Mouse (Mus musculus) liver, embryonic 11.5 days (tissue): ENCODE measurements around the gene Sntg2. TPM values are rescaled to one million over a fixed set of nuclear protein-coding genes. Genes with fewer than 3 reads are reported as not detected.

Experiments
- ATAC-seq: fragments of 200-750 bp; cut with Nextera tagmentation; replicated peaks from 2 replicates; pipeline ENCODE4 v1.8.0; 2017; ENCODE audit warnings: moderate number of reproducible peaks, mild to moderate bottlenecking, moderate TSS enrichment, moderate library complexity; ENCODE audit not compliant: low FRiP score
- DNase-seq: peaks from one replicate; pipeline ENCODE4 v3.0.0-alpha.2; 2017; ENCODE audit warnings: low spot score
- H3K27ac ChIP-seq: fragments of 300-500 bp; sonication (generic); 2 replicates; pipeline ENCODE4 v1.5.1; 2014; ENCODE audit warnings: mild to moderate bottlenecking, low read depth, low read length, control low read depth
- H3K27me3 ChIP-seq: fragments of 300-500 bp; sonication (generic); replicated peaks from 2 replicates; pipeline ENCODE4 v1.6.1; 2014; ENCODE audit warnings: low read length, mixed read lengths; ENCODE audit not compliant: control insufficient read depth, insufficient read depth
- H3K36me3 ChIP-seq: fragments of 300-500 bp; sonication (generic); 2 replicates; pipeline ENCODE4 v1.6.1; 2014; ENCODE audit warnings: mild to moderate bottlenecking, low read length, moderate library complexity, mixed read lengths; ENCODE audit not compliant: control insufficient read depth, insufficient read depth
- H3K4me1 ChIP-seq: fragments of 300-500 bp; sonication (generic); replicated peaks from 2 replicates; pipeline ENCODE4 v1.6.1; 2014; ENCODE audit warnings: low read length, mixed read lengths; ENCODE audit not compliant: control insufficient read depth, insufficient read depth
- H3K4me2 ChIP-seq: fragments of 300-500 bp; sonication (generic); 2 replicates; pipeline ENCODE4 v1.6.1; 2014; ENCODE audit warnings: mild to moderate bottlenecking, control low read depth, moderate library complexity
- H3K4me3 ChIP-seq: fragments of 300-500 bp; sonication (generic); 2 replicates; pipeline ENCODE4 v1.5.1; 2014; ENCODE audit warnings: low read depth, low read length, control low read depth
- H3K9ac ChIP-seq: fragments of 300-500 bp; sonication (generic); 2 replicates; pipeline ENCODE4 v1.6.1; 2014; ENCODE audit warnings: low read depth, low read length, control low read depth
- H3K9me3 ChIP-seq: fragments of 300-500 bp; sonication (generic); 2 replicates; pipeline ENCODE4 v1.6.1; 2016; ENCODE audit warnings: low read length, inconsistent platforms, mixed read lengths; ENCODE audit not compliant: control insufficient read depth
- WGBS: fragments of 180-500 bp; shearing (Covaris S2); extraction: QIAGEN DNeasy Blood & Tissue Kit; methylation state at CpG from one replicate; pipeline ENCODE4 v1.1.7; 2014; 5-methylcytosine and 5-hydroxymethylcytosine counted together
- polyA plus RNA-seq: library from polyadenylated mRNA; unstranded; fragments of >200 nt; fragmentation: Nextera tagmentation; extraction: Ambion mirVana; gene quantifications from 2 replicates; pipeline ENCODE4 v1.2.1, GENCODE M21; 2014

Gene Sntg2
- polyA plus RNA-seq, 1 experiment from 2014 or later = 1.5 TPM

GRCm38 (mm10) chr12:30240891-30241290, 132.3 kb downstream of the Sntg2 start:
- Histone ChIP-seq H3K27ac (no peak overlapping the region), H3K9me3 (no peaks in the 10 kb centered on the region), H3K27me3 (no peaks in the 10 kb centered on the region), H3K4me2 (no peak overlapping the region), H3K4me3 (no peak overlapping the region), H3K9ac (no peak overlapping the region), H3K4me1 (no peaks in the 10 kb centered on the region), H3K36me3 (no peaks in the 10 kb centered on the region)
- ATAC-seq = no peak
- 78% methylated on average over 3 of the region's 3 CpGs for WGBS
- DNase-seq = no peak

GRCm38 (mm10) chr12:30234940-30235339, 138.2 kb downstream of the Sntg2 start:
- no peak overlapping the region for H3K27ac ChIP-seq
- no peaks in the 10 kb centered on the region for H3K36me3 ChIP-seq
- ATAC-seq (no peak), DNase-seq (no peak)
- H3K9ac ChIP-seq = no peak overlapping the region
- H3K27me3 ChIP-seq = no peaks in the 10 kb centered on the region
- no peak overlapping the region for H3K4me3 ChIP-seq
- no peaks in the 10 kb centered on the region for H3K9me3 ChIP-seq
- no peak overlapping the region for H3K4me2 ChIP-seq
- H3K4me1 ChIP-seq = no peaks in the 10 kb centered on the region
- WGBS = 69% methylated on average over 2 of the region's 2 CpGs

GRCm38 (mm10) chr12:30228004-30228403, 145.2 kb downstream of the Sntg2 start:
- Histone ChIP-seq H3K4me1 (no peaks in the 10 kb centered on the region), H3K27me3 (no peaks in the 10 kb centered on the region), H3K4me2 (no peak overlapping the region), H3K4me3 (no peak overlapping the region), H3K9ac (no peak overlapping the region), H3K27ac (no peak overlapping the region), H3K9me3 (no peaks in the 10 kb centered on the region), H3K36me3 (no peaks in the 10 kb centered on the region)
- WGBS = 87% methylated on average over 4 of the region's 4 CpGs
- ATAC-seq = no peak
- no peak for DNase-seq

- Histone ChIP-seq H3K27me3 (no peaks in the 10 kb centered on the region), H3K9ac (no peak overlapping the region), H3K9me3 (no peaks in the 10 kb centered on the region), H3K4me2 (no peak overlapping the region), H3K4me3 (no peak overlapping the region), H3K36me3 (no peaks in the 10 kb centered on the region), H3K27ac (no peak overlapping the region), H3K4me1 (no peaks in the 10 kb centered on the region)
- no peak for ATAC-seq
- 75% methylated on average over 5 of the region's 5 CpGs for WGBS
- no peak for DNase-seq
Observed at GRCm38 (mm10) chr12:30226247-30226646, 146.9 kb downstream of the Sntg2 start.

GRCm38 (mm10) chr12:30216762-30217441, 156.3 kb downstream of the Sntg2 start:
- no peak overlapping the region for H3K27ac ChIP-seq
- no peaks in the 10 kb centered on the region for H3K9me3 ChIP-seq
- no peaks in the 10 kb centered on the region for H3K27me3 ChIP-seq
- 70% methylated on average over 6 of the region's 6 CpGs for WGBS
- no peak for DNase-seq
- ATAC-seq = no peak
- no peaks in the 10 kb centered on the region for H3K4me1 ChIP-seq
- no peaks in the 10 kb centered on the region for H3K36me3 ChIP-seq
- H3K4me2 ChIP-seq = no peak overlapping the region
- no peak overlapping the region for H3K4me3 ChIP-seq
- no peak overlapping the region for H3K9ac ChIP-seq

- no peak for ATAC-seq
- no peaks in the 10 kb centered on the region for H3K27me3 ChIP-seq
- 61% methylated on average over 2 of the region's 2 CpGs for WGBS
- no peak overlapping the region for H3K9ac ChIP-seq
- no peaks in the 10 kb centered on the region for H3K9me3 ChIP-seq
- DNase-seq = no peak
- no peak overlapping the region for H3K4me3 ChIP-seq
- H3K36me3 ChIP-seq = no peaks in the 10 kb centered on the region
- no peak overlapping the region for H3K27ac ChIP-seq
- H3K4me2 ChIP-seq = no peak overlapping the region
- no peaks in the 10 kb centered on the region for H3K4me1 ChIP-seq
Observed at GRCm38 (mm10) chr12:30214761-30215160, 158.4 kb downstream of the Sntg2 start.

GRCm38 (mm10) chr12:30210388-30210787, 162.8 kb downstream of the Sntg2 start:
- 76% methylated on average over 2 of the region's 2 CpGs for WGBS
- Histone ChIP-seq H3K9me3 (no peaks in the 10 kb centered on the region), H3K27ac (no peak overlapping the region), H3K4me2 (no peak overlapping the region), H3K4me1 (no peaks in the 10 kb centered on the region), H3K36me3 (no peaks in the 10 kb centered on the region), H3K9ac (no peak overlapping the region), H3K4me3 (no peak overlapping the region), H3K27me3 (no peaks in the 10 kb centered on the region)
- no peak for DNase-seq
- ATAC-seq = no peak

GRCm38 (mm10) chr12:30208527-30208926, 164.6 kb downstream of the Sntg2 start:
- no peaks in the 10 kb centered on the region for H3K9me3 ChIP-seq
- DNase-seq (no peak), ATAC-seq (no peak)
- no peak overlapping the region for H3K4me2 ChIP-seq
- no peaks in the 10 kb centered on the region for H3K4me1 ChIP-seq
- no peak overlapping the region for H3K27ac ChIP-seq
- no peak overlapping the region for H3K4me3 ChIP-seq
- no peak overlapping the region for H3K9ac ChIP-seq
- WGBS = 68% methylated on average over 2 of the region's 2 CpGs
- no peaks in the 10 kb centered on the region for H3K36me3 ChIP-seq
- no peaks in the 10 kb centered on the region for H3K27me3 ChIP-seq

- no peaks in the 10 kb centered on the region for H3K9me3 ChIP-seq
- ATAC-seq = no peak
- 75% methylated on average over 5 of the region's 5 CpGs for WGBS
Observed at GRCm38 (mm10) chr12:30208087-30208486, 165.1 kb downstream of the Sntg2 start.

More at GRCm38 (mm10) chr12:30208087-30208486, 165.1 kb downstream of the Sntg2 start:
- H3K4me2 ChIP-seq = no peak overlapping the region
- no peak overlapping the region for H3K9ac ChIP-seq
- no peaks in the 10 kb centered on the region for H3K36me3 ChIP-seq
- H3K27me3 ChIP-seq = no peaks in the 10 kb centered on the region
- H3K27ac ChIP-seq = no peak overlapping the region
- H3K4me3 ChIP-seq = no peak overlapping the region
- DNase-seq = no peak
- H3K4me1 ChIP-seq = no peaks in the 10 kb centered on the region
